Mouse (Mus musculus): Measurements from ENCODE around the gene Slc35c2. TPM values are rescaled to one million over a fixed set of nuclear protein-coding genes. Genes with fewer than 3 reads are reported as not detected.

The Slc35c2 gene
- polyA plus RNA-seq, 1 experiment: 64.1 TPM

- no peaks in the 10 kb centered on the region; the same call in 1 of the 2 replicates for H3K36me3 ChIP-seq (ENCODE audit: control insufficient read depth, insufficient read depth, low read length)
- WGBS: 45% methylated on average over 18 of the region's 18 CpGs
- peaks cover 14% of the 10 kb centered on the region for H3K4me1 ChIP-seq (ENCODE audit: control insufficient read depth, insufficient read depth, low read length)
- DNase-seq: no peak
- no peaks in the 10 kb centered on the region for H3K27me3 ChIP-seq (replicated peaks; ENCODE audit: control insufficient read depth, insufficient read depth, low read length)
- TF ChIP-seq CTCF (conservative IDR thresholded peaks at IDR 0.05; ENCODE audit: insufficient read depth, insufficient read length, low read depth, low read length): no peak
- H3K4me3 ChIP-seq (ENCODE audit: insufficient read depth, low read depth, low read length): peak overlapping the region; percentile 77
- H3K27ac ChIP-seq (ENCODE audit: insufficient read depth, low read depth, low read length): no peak overlapping the region
These were observed 1.1 kb downstream of the Slc35c2 start for GRCm38 (mm10) chr2:165286361-165287201.

- no peak for TF ChIP-seq CTCF (conservative IDR thresholded peaks at IDR 0.05; ENCODE audit: insufficient read depth, insufficient read length, low read depth, low read length)
- no peak for TF ChIP-seq POLR2A (IDR thresholded peaks at IDR 0.05; ENCODE audit: low read depth, low read length)
- 86% methylated on average over 8 of the region's 8 CpGs for WGBS
- DNase-seq: no peak
These were observed 2.0 kb downstream of the Slc35c2 start for GRCm38 (mm10) chr2:165285621-165286020.

GRCm38 (mm10) chr2:165285034-165285433 lies 2.6 kb downstream of the Slc35c2 start:
- H3K4me1 ChIP-seq (ENCODE audit: control insufficient read depth, insufficient read depth, low read length): peaks cover 14% of the 10 kb centered on the region
- no peaks in the 10 kb centered on the region for H3K27me3 ChIP-seq (replicated peaks; ENCODE audit: control insufficient read depth, insufficient read depth, low read length)
- 52% methylated on average over 3 of the region's 3 CpGs for WGBS
- no peak overlapping the region for H3K27ac ChIP-seq (ENCODE audit: insufficient read depth, low read depth, low read length)
- no peaks in the 10 kb centered on the region for H3K36me3 ChIP-seq (ENCODE audit: control insufficient read depth, insufficient read depth, low read length)
- no peak overlapping the region for H3K4me3 ChIP-seq (ENCODE audit: insufficient read depth, low read depth, low read length)
- DNase-seq: no peak
- no peak for TF ChIP-seq POLR2A (IDR thresholded peaks at IDR 0.05; ENCODE audit: low read depth, low read length)
- TF ChIP-seq CTCF (conservative IDR thresholded peaks at IDR 0.05; ENCODE audit: insufficient read depth, insufficient read length, low read depth, low read length): no peak

More at GRCm38 (mm10) chr2:165285621-165286020, 2.0 kb downstream of the Slc35c2 start:
- no peaks in the 10 kb centered on the region for H3K27me3 ChIP-seq (replicated peaks; ENCODE audit: control insufficient read depth, insufficient read depth, low read length)
- H3K4me1 ChIP-seq (ENCODE audit: control insufficient read depth, insufficient read depth, low read length): peaks cover 14% of the 10 kb centered on the region
- H3K36me3 ChIP-seq (ENCODE audit: control insufficient read depth, insufficient read depth, low read length): no peaks in the 10 kb centered on the region
- H3K4me3 ChIP-seq (ENCODE audit: insufficient read depth, low read depth, low read length): no peak overlapping the region
- no peak overlapping the region for H3K27ac ChIP-seq (ENCODE audit: insufficient read depth, low read depth, low read length)

DNA sequence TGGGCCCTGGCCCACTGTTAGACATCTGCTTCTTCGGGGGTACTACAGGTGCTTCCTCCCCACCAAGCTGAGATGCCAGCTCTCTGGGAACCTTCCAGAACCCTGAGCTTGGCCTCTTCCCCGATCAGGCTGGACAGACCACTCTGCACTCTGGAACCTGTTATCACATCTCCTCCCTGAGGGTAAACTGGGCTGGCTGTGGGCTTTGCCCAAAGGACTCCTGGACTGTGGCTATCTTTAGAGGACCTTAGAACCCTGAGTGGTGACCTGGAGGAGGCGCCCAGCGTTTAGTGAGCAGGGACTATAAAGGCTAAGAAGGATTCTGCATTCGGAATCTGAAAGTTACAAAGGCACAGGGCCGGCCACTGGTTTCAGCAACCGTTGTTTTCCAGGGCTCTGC lies 3.3 kb downstream of the Slc35c2 start:
- TF ChIP-seq POLR2A (IDR thresholded peaks at IDR 0.05; ENCODE audit: low read depth, low read length) (no peak), CTCF (conservative IDR thresholded peaks at IDR 0.05; ENCODE audit: insufficient read depth, insufficient read length, low read depth, low read length) (no peak)
- Histone ChIP-seq H3K27ac (ENCODE audit: insufficient read depth, low read depth, low read length) (no peak overlapping the region), H3K4me3 (ENCODE audit: insufficient read depth, low read depth, low read length) (no peak overlapping the region), H3K27me3 (replicated peaks; ENCODE audit: control insufficient read depth, insufficient read depth, low read length) (no peaks in the 10 kb centered on the region), H3K36me3 (ENCODE audit: control insufficient read depth, insufficient read depth, low read length) (no peaks in the 10 kb centered on the region), H3K4me1 (ENCODE audit: control insufficient read depth, insufficient read depth, low read length) (peaks cover 14% of the 10 kb centered on the region)
- no peak for DNase-seq
- WGBS: 80% methylated on average over 7 of the region's 7 CpGs

DNA sequence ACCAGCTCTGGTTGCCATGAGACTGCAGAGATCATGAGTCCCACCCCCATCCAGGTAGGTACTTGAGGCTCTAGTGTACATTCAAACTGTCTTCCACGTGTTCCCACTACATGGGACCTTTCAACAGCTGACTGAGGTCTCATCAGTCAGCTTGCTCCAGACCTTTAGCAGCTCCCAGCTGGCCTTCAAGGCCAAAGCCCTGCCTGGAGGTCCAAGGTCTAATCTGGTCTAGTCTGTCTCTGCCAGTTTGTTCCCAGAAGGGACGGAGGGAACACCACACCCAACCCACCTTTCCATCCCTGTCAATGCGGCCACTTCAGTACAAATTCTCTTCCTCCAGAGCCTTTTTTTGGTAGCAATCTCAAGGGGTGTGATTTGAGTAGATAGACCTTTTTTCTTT lies 4.0 kb downstream of the Slc35c2 start:
- H3K4me3 ChIP-seq (ENCODE audit: insufficient read depth, low read depth, low read length): no peak overlapping the region
- H3K27ac ChIP-seq (ENCODE audit: insufficient read depth, low read depth, low read length): no peak overlapping the region
- H3K4me1 ChIP-seq (ENCODE audit: control insufficient read depth, insufficient read depth, low read length): peaks cover 14% of the 10 kb centered on the region
- H3K27me3 ChIP-seq (replicated peaks; ENCODE audit: control insufficient read depth, insufficient read depth, low read length): no peaks in the 10 kb centered on the region
- H3K36me3 ChIP-seq (ENCODE audit: control insufficient read depth, insufficient read depth, low read length): no peaks in the 10 kb centered on the region
- no peak for TF ChIP-seq CTCF (conservative IDR thresholded peaks at IDR 0.05; ENCODE audit: insufficient read depth, insufficient read length, low read depth, low read length)
- no peak for TF ChIP-seq POLR2A (IDR thresholded peaks at IDR 0.05; ENCODE audit: low read depth, low read length)
- DNase-seq: peak; percentile 74
- WGBS: 69% methylated on average over 3 of the region's 3 CpGs

DNA sequence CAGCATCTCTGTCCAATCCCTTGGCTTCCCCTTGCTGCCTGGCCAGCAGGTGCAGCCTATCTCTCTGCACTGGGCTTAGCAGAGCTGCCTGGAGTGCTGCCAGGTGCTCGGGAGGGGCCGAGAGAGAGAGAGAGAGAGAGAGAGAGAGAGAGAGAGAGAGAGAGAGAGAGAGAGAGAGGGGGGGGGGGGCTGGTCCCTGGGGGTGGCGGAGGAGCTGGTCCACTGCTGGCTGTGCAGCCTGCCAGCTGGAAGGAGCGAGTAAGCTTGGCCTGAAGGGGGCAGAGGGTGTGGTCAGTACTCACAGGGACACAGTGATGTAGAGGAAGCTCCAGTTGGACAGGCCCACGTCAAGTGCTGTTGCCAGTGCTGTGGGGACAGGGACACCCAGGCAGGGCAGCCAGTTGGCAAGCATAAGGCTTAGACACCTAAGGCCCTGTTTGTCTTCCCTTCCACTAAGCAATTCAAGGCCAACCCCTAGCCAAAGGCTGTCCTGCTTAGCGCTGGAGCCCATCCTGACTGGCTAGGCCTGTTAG lies 5.8 kb downstream of the Slc35c2 start:
- 61% methylated on average over 6 of the region's 6 CpGs for WGBS
- no peak for DNase-seq
- H3K4me1 ChIP-seq (ENCODE audit: control insufficient read depth, insufficient read depth, low read length): peaks cover 7% of the 10 kb centered on the region
- H3K4me3 ChIP-seq (ENCODE audit: insufficient read depth, low read depth, low read length): no peak overlapping the region
- H3K36me3 ChIP-seq (ENCODE audit: control insufficient read depth, insufficient read depth, low read length): no peaks in the 10 kb centered on the region
- no peaks in the 10 kb centered on the region for H3K27me3 ChIP-seq (replicated peaks; ENCODE audit: control insufficient read depth, insufficient read depth, low read length)
- no peak for TF ChIP-seq CTCF (conservative IDR thresholded peaks at IDR 0.05; ENCODE audit: insufficient read depth, insufficient read length, low read depth, low read length)
- no peak overlapping the region for H3K27ac ChIP-seq (ENCODE audit: insufficient read depth, low read depth, low read length)

DNA sequence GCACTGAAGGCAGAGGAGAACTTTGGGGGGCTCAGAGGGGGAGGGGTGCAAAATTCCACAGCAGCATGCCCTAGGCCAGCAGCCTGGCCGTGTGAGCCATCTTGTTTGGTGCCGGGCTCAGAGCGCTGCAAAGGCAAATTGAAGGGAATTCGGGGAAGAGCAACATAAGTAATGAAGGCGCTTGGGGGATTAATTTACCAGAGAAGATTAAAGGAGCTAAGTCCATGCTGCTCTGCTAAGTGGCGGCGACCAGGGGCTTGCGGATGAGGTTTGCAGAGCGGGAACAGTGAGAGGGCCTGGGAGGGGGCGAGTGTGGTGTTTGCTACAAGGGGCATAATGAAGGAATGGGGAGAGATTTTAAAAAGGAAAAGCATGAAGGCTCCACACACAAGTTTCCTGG lies 8.3 kb downstream of the Slc35c2 start:
- WGBS: 83% methylated on average over 10 of the region's 10 CpGs
- no peaks in the 10 kb centered on the region for H3K36me3 ChIP-seq (ENCODE audit: control insufficient read depth, insufficient read depth, low read length)
- TF ChIP-seq POLR2A (IDR thresholded peaks at IDR 0.05; ENCODE audit: low read depth, low read length) (no peak), CTCF (conservative IDR thresholded peaks at IDR 0.05; ENCODE audit: insufficient read depth, insufficient read length, low read depth, low read length) (no peak)

More for the DNA sequence above, 8.3 kb downstream of the Slc35c2 start:
- H3K27me3 ChIP-seq (replicated peaks; ENCODE audit: control insufficient read depth, insufficient read depth, low read length): no peaks in the 10 kb centered on the region
- DNase-seq: no peak
- no peak overlapping the region for H3K27ac ChIP-seq (ENCODE audit: insufficient read depth, low read depth, low read length)
- peaks cover 4% of the 10 kb centered on the region; the same call in 1 of the 2 replicates for H3K4me1 ChIP-seq (ENCODE audit: control insufficient read depth, insufficient read depth, low read length)
- no peak overlapping the region for H3K4me3 ChIP-seq (ENCODE audit: insufficient read depth, low read depth, low read length)
